Mouse (Mus musculus): ENCODE results near the gene Rad50. TPM values are rescaled to one million over a fixed set of nuclear protein-coding genes. Genes with fewer than 3 reads are reported as not detected.

Gene Rad50
- polyA plus RNA-seq, 1 experiment from 2014 or later = 20.7 TPM

DNA sequence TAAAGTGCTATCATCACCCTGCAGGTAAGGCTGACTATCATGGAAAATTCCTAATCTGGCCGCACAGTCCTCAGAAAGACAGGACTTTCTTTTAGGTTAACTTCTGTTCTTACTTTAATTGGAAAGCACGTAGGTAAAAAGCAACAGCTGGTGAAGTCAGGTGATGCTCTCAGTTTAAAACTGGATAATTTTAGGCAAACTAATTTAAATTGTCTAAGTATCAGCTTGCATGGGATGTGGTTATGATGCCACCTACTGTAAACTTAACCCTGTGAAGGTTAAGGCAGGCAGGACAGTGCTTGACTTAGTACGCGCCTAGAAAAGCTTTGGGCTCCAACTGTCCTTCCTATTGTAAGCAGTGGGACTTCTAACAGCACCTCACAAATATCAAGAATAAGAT lies 35.7 kb downstream of the Rad50 start:
- Histone ChIP-seq H3K9ac (ENCODE audit: low read length) (no peak overlapping the region), H3K4me2 (no peak overlapping the region), H3K9me3 (ENCODE audit: control insufficient read depth, low read length) (no peaks in the 10 kb centered on the region), H3K4me1 (ENCODE audit: control insufficient read depth, insufficient read depth, low read length) (no peaks in the 10 kb centered on the region), H3K36me3 (ENCODE audit: control insufficient read depth, insufficient read depth, low read length) (no peaks in the 10 kb centered on the region), H3K27ac (ENCODE audit: low read depth, low read length) (no peak overlapping the region), H3K27me3 (ENCODE audit: control insufficient read depth, insufficient read depth, low read length) (no peaks in the 10 kb centered on the region), H3K4me3 (ENCODE audit: low read depth, low read length) (no peak overlapping the region)
- no peak for ATAC-seq (ENCODE audit: low FRiP score)
- 95% methylated on average over 4 of the region's 4 CpGs for WGBS
- no peak for DNase-seq (ENCODE audit: low spot score, missing footprints)

DNA sequence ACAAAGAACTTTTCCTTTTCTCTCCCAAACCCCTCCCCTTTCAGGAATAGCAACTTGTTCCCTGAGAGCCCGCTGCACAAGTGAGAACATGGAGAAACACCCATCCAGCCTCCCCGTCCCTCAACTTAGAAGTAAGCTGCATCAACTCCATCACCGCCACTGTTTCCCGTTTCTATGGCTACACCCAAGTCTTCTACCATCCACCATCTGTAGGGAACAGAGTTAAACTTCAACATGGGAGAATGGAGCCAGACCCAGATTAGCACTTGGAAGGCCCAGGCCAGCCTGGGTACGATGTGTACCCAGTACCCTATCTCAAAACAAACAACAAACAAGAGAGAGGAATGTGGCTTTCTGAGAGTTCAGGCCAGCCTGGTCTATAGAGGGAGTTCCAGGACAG lies 43.0 kb downstream of the Rad50 start:
- Histone ChIP-seq H3K4me3 (ENCODE audit: low read depth, low read length) (no peak overlapping the region), H3K27ac (ENCODE audit: low read depth, low read length) (no peak overlapping the region), H3K36me3 (ENCODE audit: control insufficient read depth, insufficient read depth, low read length) (no peaks in the 10 kb centered on the region), H3K27me3 (ENCODE audit: control insufficient read depth, insufficient read depth, low read length) (no peaks in the 10 kb centered on the region), H3K9me3 (ENCODE audit: control insufficient read depth, low read length) (no peaks in the 10 kb centered on the region), H3K9ac (ENCODE audit: low read length) (no peak overlapping the region), H3K4me1 (ENCODE audit: control insufficient read depth, insufficient read depth, low read length) (no peaks in the 10 kb centered on the region), H3K4me2 (no peak overlapping the region)
- no peak for ATAC-seq (ENCODE audit: low FRiP score)
- WGBS = 88% methylated on average over 5 of the region's 5 CpGs
- no peak for DNase-seq (ENCODE audit: low spot score, missing footprints)

DNA sequence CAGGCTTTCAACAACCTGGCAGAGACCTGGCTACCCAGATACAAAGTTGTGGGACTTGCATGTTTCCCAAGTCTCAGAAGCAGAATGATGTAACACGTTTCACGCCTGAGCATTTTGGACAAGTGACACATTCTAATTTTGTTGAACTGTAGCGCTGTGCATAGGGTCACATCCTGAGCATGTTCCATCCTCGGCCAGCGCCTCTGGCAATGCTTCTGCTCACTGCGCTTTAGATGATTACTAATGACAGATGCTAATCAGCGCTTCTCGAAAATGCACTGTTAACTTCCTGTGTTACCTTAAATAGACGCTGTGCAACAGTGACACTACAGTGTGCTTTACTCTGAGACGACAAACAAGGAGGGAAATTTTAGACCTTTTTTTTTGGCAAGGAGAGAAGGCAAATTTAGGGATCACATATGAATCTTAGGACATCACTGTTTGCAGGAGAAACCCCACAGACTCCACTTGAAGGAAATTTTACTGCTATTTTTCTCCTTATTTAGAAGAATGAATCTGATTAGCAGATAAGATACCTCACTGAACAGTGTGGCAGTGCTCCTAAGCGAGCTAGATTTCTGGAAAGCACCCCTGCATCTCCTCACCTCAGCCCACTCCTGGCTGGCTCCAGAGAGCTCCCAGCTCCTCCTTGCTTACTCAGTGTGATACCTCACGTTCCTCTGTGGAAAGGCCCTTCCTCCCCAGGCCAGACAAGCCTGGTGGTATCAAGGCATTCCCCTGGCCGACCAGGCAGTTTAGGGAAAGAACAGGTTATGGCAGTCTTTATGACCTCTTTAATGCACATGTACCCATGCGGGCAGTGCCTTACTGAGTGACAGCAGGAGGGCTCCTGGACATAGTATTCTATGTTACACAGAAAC lies 44.1 kb downstream of the Rad50 start:
- H3K27ac ChIP-seq (ENCODE audit: low read depth, low read length) = no peak overlapping the region
- WGBS = 89% methylated on average over 14 of the region's 14 CpGs
- no peak overlapping the region for H3K4me3 ChIP-seq (ENCODE audit: low read depth, low read length)
- no peaks in the 10 kb centered on the region for H3K36me3 ChIP-seq (ENCODE audit: control insufficient read depth, insufficient read depth, low read length)
- H3K27me3 ChIP-seq (ENCODE audit: control insufficient read depth, insufficient read depth, low read length) = no peaks in the 10 kb centered on the region
- H3K4me2 ChIP-seq = no peak overlapping the region
- DNase-seq (ENCODE audit: low spot score, missing footprints) = no peak
- no peak overlapping the region for H3K9ac ChIP-seq (ENCODE audit: low read length)
- H3K9me3 ChIP-seq (ENCODE audit: control insufficient read depth, low read length) = no peaks in the 10 kb centered on the region
- ATAC-seq (ENCODE audit: low FRiP score) = no peak
- no peaks in the 10 kb centered on the region for H3K4me1 ChIP-seq (ENCODE audit: control insufficient read depth, insufficient read depth, low read length)

DNA sequence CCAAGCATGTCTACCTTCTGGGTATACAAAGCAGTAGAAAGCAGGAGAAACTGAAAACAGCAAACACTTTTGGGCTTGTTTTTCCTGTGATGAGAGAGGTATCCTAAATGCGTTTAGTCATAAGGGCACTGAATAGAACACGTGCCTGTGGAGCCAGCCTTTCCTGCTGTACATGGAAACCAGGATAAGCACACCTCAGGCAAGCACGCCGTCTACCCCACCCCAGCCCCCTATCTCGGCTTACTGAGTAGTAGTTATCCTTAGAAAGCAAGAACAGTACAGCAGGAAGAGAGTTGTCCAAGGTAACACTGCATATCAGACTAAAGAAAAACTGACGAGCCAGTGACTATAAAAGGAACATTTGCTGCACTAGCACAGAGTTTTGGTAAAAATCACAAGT lies 49.3 kb downstream of the Rad50 start:
- H3K36me3 ChIP-seq (ENCODE audit: control insufficient read depth, insufficient read depth, low read length) = no peaks in the 10 kb centered on the region
- no peaks in the 10 kb centered on the region for H3K27me3 ChIP-seq (ENCODE audit: control insufficient read depth, insufficient read depth, low read length)
- ATAC-seq (ENCODE audit: low FRiP score) (no peak), DNase-seq (ENCODE audit: low spot score, missing footprints) (no peak)
- H3K4me2 ChIP-seq = no peak overlapping the region
- 92% methylated on average over 6 of the region's 6 CpGs for WGBS
- no peaks in the 10 kb centered on the region for H3K4me1 ChIP-seq (ENCODE audit: control insufficient read depth, insufficient read depth, low read length)
- no peaks in the 10 kb centered on the region for H3K9me3 ChIP-seq (ENCODE audit: control insufficient read depth, low read length)
- H3K27ac ChIP-seq (ENCODE audit: low read depth, low read length) = no peak overlapping the region
- H3K4me3 ChIP-seq (ENCODE audit: low read depth, low read length) = no peak overlapping the region
- no peak overlapping the region for H3K9ac ChIP-seq (ENCODE audit: low read length)

DNA sequence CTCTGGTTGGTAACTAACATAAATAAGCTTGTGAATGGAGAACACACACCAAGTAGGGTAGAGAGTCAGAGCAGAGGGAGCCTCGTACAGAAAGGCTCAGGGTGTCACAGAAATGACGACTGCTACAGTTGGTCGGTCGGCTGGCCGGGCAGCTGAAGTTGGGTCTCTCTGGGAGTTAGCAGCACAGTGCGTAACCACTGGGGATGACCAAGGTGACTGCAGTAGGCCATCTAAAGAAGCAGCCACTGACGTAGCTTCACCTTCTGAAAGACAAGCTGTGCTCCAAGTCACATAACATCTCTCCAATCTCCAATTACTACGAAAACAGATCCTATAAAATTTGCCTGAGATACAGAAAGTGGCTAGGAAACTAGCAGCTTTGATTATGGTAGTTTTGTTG lies 49.7 kb downstream of the Rad50 start:
- WGBS = 87% methylated on average over 8 of the region's 8 CpGs

DNA sequence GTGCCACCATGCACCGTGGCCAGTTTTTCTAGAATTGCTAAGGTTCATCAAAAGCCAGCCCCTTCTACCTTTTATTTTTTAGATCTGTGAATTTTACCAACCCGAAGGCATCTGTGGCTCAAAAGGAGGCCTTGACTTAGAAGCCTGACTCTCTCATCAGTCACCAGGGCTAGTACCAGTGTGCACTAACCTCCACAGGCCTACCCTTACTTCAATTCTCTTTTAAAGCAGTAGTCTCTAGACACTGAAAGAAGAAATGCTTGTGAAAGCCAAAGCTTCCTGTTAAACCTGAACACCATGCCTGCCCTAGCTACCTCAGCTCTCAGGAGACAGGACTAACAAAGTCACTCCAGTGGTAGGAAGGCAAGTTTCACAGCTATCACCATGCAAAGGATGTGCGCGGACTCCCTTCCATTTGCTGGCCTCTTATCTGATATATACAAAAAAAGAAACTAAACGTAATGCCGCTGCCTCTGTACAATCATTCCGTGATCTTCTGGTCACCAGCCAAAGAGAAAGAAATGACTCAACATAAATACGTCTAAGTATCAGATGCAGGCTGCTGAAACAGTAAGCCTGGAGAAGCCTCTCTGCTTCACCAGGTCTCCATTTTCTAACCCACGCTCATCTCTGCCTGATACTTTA lies 50.4 kb downstream of the Rad50 start:
- ATAC-seq (ENCODE audit: low FRiP score) (no peak), DNase-seq (ENCODE audit: low spot score, missing footprints) (no peak)
- H3K9me3 ChIP-seq (ENCODE audit: control insufficient read depth, low read length) = no peaks in the 10 kb centered on the region
- H3K36me3 ChIP-seq (ENCODE audit: control insufficient read depth, insufficient read depth, low read length) = no peaks in the 10 kb centered on the region
- no peaks in the 10 kb centered on the region for H3K27me3 ChIP-seq (ENCODE audit: control insufficient read depth, insufficient read depth, low read length)
- no peak overlapping the region for H3K4me3 ChIP-seq (ENCODE audit: low read depth, low read length)
- H3K4me2 ChIP-seq = no peak overlapping the region
- WGBS = 94% methylated on average over 9 of the region's 9 CpGs
- H3K4me1 ChIP-seq (ENCODE audit: control insufficient read depth, insufficient read depth, low read length) = no peaks in the 10 kb centered on the region
- no peak overlapping the region for H3K9ac ChIP-seq (ENCODE audit: low read length)
- no peak overlapping the region for H3K27ac ChIP-seq (ENCODE audit: low read depth, low read length)

More for the DNA sequence above, 49.7 kb downstream of the Rad50 start:
- H3K9ac ChIP-seq (ENCODE audit: low read length) = no peak overlapping the region
- no peak for DNase-seq (ENCODE audit: low spot score, missing footprints)
- H3K4me1 ChIP-seq (ENCODE audit: control insufficient read depth, insufficient read depth, low read length) = no peaks in the 10 kb centered on the region
- no peaks in the 10 kb centered on the region for H3K27me3 ChIP-seq (ENCODE audit: control insufficient read depth, insufficient read depth, low read length)
- no peak overlapping the region for H3K4me2 ChIP-seq
- no peak for ATAC-seq (ENCODE audit: low FRiP score)
- H3K9me3 ChIP-seq (ENCODE audit: control insufficient read depth, low read length) = no peaks in the 10 kb centered on the region
- H3K27ac ChIP-seq (ENCODE audit: low read depth, low read length) = no peak overlapping the region
- no peaks in the 10 kb centered on the region for H3K36me3 ChIP-seq (ENCODE audit: control insufficient read depth, insufficient read depth, low read length)
- no peak overlapping the region for H3K4me3 ChIP-seq (ENCODE audit: low read depth, low read length)

DNA sequence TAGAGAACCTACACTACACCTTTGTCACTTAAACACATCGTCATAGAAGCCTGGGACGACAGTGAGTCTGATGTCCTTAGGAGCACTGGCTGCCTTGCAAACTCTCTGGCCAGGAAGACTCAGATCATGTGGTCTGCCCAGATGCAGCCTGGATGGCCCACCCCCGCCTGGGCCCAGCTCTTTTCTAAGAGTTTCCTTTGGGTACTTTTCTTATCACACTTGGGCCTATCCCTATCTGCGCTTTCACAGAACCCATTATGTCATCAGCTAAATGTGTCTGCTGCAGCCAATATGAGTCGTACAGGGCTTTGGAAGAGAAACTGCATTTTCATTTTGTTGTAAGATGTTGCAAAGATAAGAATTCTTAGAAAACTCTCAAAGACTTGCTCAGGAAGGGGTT lies 52.1 kb downstream of the Rad50 start:
- Histone ChIP-seq H3K9me3 (ENCODE audit: control insufficient read depth, low read length) (no peaks in the 10 kb centered on the region), H3K9ac (ENCODE audit: low read length) (no peak overlapping the region), H3K4me3 (ENCODE audit: low read depth, low read length) (no peak overlapping the region), H3K27ac (ENCODE audit: low read depth, low read length) (no peak overlapping the region), H3K27me3 (ENCODE audit: control insufficient read depth, insufficient read depth, low read length) (no peaks in the 10 kb centered on the region), H3K4me1 (ENCODE audit: control insufficient read depth, insufficient read depth, low read length) (no peaks in the 10 kb centered on the region), H3K36me3 (ENCODE audit: control insufficient read depth, insufficient read depth, low read length) (no peaks in the 10 kb centered on the region; the same call in 1 of the 2 replicates), H3K4me2 (no peak overlapping the region)
- no peak for ATAC-seq (ENCODE audit: low FRiP score)
- 89% methylated on average over 5 of the region's 5 CpGs for WGBS
- no peak for DNase-seq (ENCODE audit: low spot score, missing footprints)

DNA sequence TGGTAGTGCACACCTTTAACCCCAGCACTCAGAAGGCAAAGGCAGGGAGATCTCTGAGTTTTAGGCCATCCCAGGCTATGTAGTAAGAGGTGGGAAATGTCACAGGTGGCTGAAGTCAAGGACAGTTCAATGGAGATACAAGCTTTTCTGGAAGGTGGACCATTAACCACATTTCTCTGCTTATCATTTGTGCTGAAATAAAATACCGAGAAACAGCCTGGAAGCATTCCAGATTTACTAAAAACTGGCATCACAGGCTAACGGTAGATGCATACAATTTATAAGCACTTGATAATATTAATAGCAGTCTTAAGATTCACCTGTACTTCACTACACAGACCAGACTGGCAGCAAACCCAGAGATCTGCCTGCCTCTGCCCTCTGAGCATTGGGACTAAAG lies 54.7 kb downstream of the Rad50 start:
- Histone ChIP-seq H3K4me3 (ENCODE audit: low read depth, low read length) (no peak overlapping the region), H3K36me3 (ENCODE audit: control insufficient read depth, insufficient read depth, low read length) (no peaks in the 10 kb centered on the region; the same call in 1 of the 2 replicates), H3K4me2 (no peak overlapping the region), H3K9ac (ENCODE audit: low read length) (no peak overlapping the region), H3K4me1 (ENCODE audit: control insufficient read depth, insufficient read depth, low read length) (no peaks in the 10 kb centered on the region), H3K27ac (ENCODE audit: low read depth, low read length) (no peak overlapping the region), H3K9me3 (ENCODE audit: control insufficient read depth, low read length) (no peaks in the 10 kb centered on the region), H3K27me3 (ENCODE audit: control insufficient read depth, insufficient read depth, low read length) (no peaks in the 10 kb centered on the region)
- 96% methylated on average over 2 of the region's 2 CpGs for WGBS
- DNase-seq (ENCODE audit: low spot score, missing footprints) (no peak), ATAC-seq (ENCODE audit: low FRiP score) (no peak)

DNA sequence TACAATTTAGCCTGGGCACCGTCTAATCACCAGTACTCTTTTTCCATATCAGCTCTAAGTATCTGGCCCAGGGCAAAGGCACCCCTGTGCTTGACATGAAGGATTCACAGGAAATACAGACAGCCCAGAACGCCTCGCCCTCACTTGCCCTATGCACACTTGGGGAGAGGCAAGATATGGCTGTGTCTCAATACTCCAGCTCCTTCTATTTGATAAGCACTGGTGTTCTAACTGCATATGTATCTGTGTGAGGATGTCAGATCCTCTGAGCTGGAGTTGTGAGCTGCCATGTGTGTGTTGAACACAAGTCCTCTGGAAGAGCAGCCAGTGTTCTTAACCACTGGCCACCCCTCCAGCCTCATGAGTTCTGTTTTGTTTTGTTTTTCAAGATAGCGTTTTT lies 55.7 kb downstream of the Rad50 start:
- Histone ChIP-seq H3K4me1 (ENCODE audit: control insufficient read depth, insufficient read depth, low read length) (no peaks in the 10 kb centered on the region), H3K27me3 (ENCODE audit: control insufficient read depth, insufficient read depth, low read length) (no peaks in the 10 kb centered on the region), H3K36me3 (ENCODE audit: control insufficient read depth, insufficient read depth, low read length) (no peaks in the 10 kb centered on the region; the same call in 1 of the 2 replicates), H3K4me2 (no peak overlapping the region), H3K9me3 (ENCODE audit: control insufficient read depth, low read length) (no peaks in the 10 kb centered on the region), H3K27ac (ENCODE audit: low read depth, low read length) (no peak overlapping the region), H3K9ac (ENCODE audit: low read length) (no peak overlapping the region), H3K4me3 (ENCODE audit: low read depth, low read length) (no peak overlapping the region)
- DNase-seq (ENCODE audit: low spot score, missing footprints) (no peak), ATAC-seq (ENCODE audit: low FRiP score) (no peak)
- WGBS = 89% methylated on average over 4 of the region's 4 CpGs

Data from midbrain, embryonic 11.5 days (tissue).